Mouse (Mus musculus) erythroblast, embryonic 14.5 days (primary cell): ENCODE measurements around the gene Ric8a. TPM values are rescaled to one million over a fixed set of nuclear protein-coding genes. Genes with fewer than 3 reads are reported as not detected.

Source experiments
- H3K27me3 ChIP-seq: 2 replicates; pipeline ENCODE4 v1.6.1; 2012; ENCODE audit warnings: inconsistent platforms; ENCODE audit not compliant: control insufficient read depth
- H3K36me3 ChIP-seq: 2 replicates; pipeline ENCODE4 v1.6.1; 2012; ENCODE audit warnings: mild to moderate bottlenecking, inconsistent platforms; ENCODE audit not compliant: control insufficient read depth
- H3K4me1 ChIP-seq: 2 replicates; pipeline ENCODE4 v1.6.1; 2012; ENCODE audit warnings: inconsistent platforms; ENCODE audit not compliant: control insufficient read depth
- H3K4me3 ChIP-seq: replicated peaks from 2 replicates; pipeline ENCODE3; 2012; ENCODE audit warnings: moderate library complexity, mild to moderate bottlenecking, inconsistent platforms
- H3K9me3 ChIP-seq: 2 replicates; pipeline ENCODE4 v1.6.1; 2012; ENCODE audit warnings: low read length, inconsistent platforms, mixed read lengths; ENCODE audit not compliant: control insufficient read depth
- GATA1 ChIP-seq: IDR thresholded peaks from 2 replicates; pipeline ENCODE4 v1.6.1; 2012; ENCODE audit warnings: low read length, inconsistent platforms, mixed read lengths
- TAL1 ChIP-seq: IDR thresholded peaks from 3 replicates; pipeline ENCODE4 v1.6.1; 2012; ENCODE audit warnings: low read length, inconsistent platforms, mixed read lengths
- polyA plus RNA-seq: library from polyadenylated mRNA; stranded (reverse); fragments of >175 nt; gene quantifications from 2 replicates; pipeline ENCODE4 v1.2.3, GENCODE M21; 2012

Gene Ric8a
- polyA plus RNA-seq, 1 experiment = 2.1 TPM

- Histone ChIP-seq H3K36me3 (no peaks in the 10 kb centered on the region), H3K4me3 (no peak within 1 kb of the TSS), H3K27me3 (peaks cover 29% of the 10 kb centered on the region), H3K4me1 (no peaks in the 10 kb centered on the region), H3K9me3 (no peaks in the 10 kb centered on the region)
- no peak for TF ChIP-seq GATA1
- TF ChIP-seq TAL1 = no peak
Observed at GRCm38 (mm10) chr7:140844905-140845665, 11.7 kb upstream of the Ric8a start, which contains the start of gene Scgb1c1. Scgb1c1 (plus strand) TSS chr7:140845547.

GRCm38 (mm10) chr7:140845683-140846082 is 11.1 kb upstream of the Ric8a start:
- no peaks in the 10 kb centered on the region for H3K4me1 ChIP-seq
- TF ChIP-seq GATA1 = no peak
- TF ChIP-seq TAL1 = no peak
- no peak overlapping the region for H3K4me3 ChIP-seq
- H3K36me3 ChIP-seq = peaks cover 3% of the 10 kb centered on the region; the same call in 1 of the 2 replicates
- H3K9me3 ChIP-seq = no peaks in the 10 kb centered on the region
- peaks cover 24% of the 10 kb centered on the region for H3K27me3 ChIP-seq

DNA sequence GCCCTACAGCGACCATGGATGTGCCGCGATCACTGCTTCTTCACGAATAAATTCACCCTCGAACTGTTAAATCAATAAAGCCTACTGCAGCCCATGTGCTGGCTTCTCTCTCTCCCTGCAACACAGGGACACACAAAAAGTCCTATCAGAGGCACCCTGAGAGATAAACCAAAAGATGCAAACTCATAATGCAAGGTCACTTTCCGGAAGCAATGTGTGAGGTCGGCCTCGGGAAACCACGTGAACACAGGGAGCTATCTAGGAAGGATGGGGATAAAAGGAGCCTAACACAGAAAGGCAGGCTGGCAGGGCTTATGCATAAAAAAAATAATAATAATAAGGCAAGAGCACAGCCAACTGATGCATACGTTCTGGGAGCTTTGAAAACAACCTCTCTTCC is 10.1 kb upstream of the Ric8a start:
- TF ChIP-seq GATA1 (no peak), TAL1 (no peak)
- H3K27me3 ChIP-seq = peaks cover 15% of the 10 kb centered on the region
- H3K4me3 ChIP-seq = no peak overlapping the region
- peaks cover 7% of the 10 kb centered on the region for H3K36me3 ChIP-seq
- H3K4me1 ChIP-seq = no peaks in the 10 kb centered on the region
- no peaks in the 10 kb centered on the region for H3K9me3 ChIP-seq

- H3K36me3 ChIP-seq = peaks cover 20% of the 10 kb centered on the region
- peaks cover 3% of the 10 kb centered on the region for H3K4me1 ChIP-seq
- peaks cover 5% of the 10 kb centered on the region for H3K27me3 ChIP-seq
- H3K4me3 ChIP-seq = no peak within 1 kb of the TSS
- no peaks in the 10 kb centered on the region for H3K9me3 ChIP-seq
- TF ChIP-seq GATA1 (no peak), TAL1 (no peak)
Observed at GRCm38 (mm10) chr7:140847755-140848580, 8.8 kb upstream of the Ric8a start, which contains the start of gene Odf3. Odf3 (plus strand) TSS chr7:140847805.

DNA sequence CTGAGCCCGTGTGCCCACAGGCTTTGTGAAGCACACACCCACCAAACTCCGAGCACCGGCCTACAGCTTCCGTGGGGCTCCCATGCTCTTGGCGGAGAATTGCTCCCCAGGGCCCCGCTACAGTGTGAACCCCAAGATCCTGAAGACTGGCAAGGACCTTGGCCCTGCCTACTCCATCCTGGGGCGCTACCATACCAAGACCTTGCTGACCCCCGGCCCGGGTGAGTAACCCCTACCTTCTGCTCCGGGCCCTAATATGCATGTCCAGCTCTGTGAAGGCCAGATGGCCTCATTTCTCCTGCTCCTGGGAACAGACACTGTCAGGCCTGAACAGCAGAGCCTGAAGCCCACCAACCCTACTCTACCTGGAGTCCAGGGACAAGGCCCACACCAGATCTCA is 8.2 kb upstream of the Ric8a start:
- Histone ChIP-seq H3K4me1 (peaks cover 4% of the 10 kb centered on the region), H3K9me3 (no peaks in the 10 kb centered on the region), H3K36me3 (peaks cover 26% of the 10 kb centered on the region), H3K4me3 (no peak overlapping the region), H3K27me3 (peaks cover 5% of the 10 kb centered on the region)
- TF ChIP-seq TAL1 (no peak), GATA1 (no peak)

- peaks cover 29% of the 10 kb centered on the region for H3K4me1 ChIP-seq
- no peaks in the 10 kb centered on the region for H3K27me3 ChIP-seq
- H3K36me3 ChIP-seq = peaks cover 43% of the 10 kb centered on the region
- TF ChIP-seq GATA1 (no peak), TAL1 (no peak)
- H3K4me3 ChIP-seq = no peak overlapping the region
- no peaks in the 10 kb centered on the region for H3K9me3 ChIP-seq
Observed at GRCm38 (mm10) chr7:140851916-140852315, 4.8 kb upstream of the Ric8a start.

GRCm38 (mm10) chr7:140853386-140853785 is 3.4 kb upstream of the Ric8a start:
- H3K9me3 ChIP-seq = no peaks in the 10 kb centered on the region
- H3K4me1 ChIP-seq = peaks cover 40% of the 10 kb centered on the region
- H3K36me3 ChIP-seq = peaks cover 48% of the 10 kb centered on the region
- no peaks in the 10 kb centered on the region for H3K27me3 ChIP-seq
- no peak overlapping the region for H3K4me3 ChIP-seq
- no peak for TF ChIP-seq GATA1

DNA sequence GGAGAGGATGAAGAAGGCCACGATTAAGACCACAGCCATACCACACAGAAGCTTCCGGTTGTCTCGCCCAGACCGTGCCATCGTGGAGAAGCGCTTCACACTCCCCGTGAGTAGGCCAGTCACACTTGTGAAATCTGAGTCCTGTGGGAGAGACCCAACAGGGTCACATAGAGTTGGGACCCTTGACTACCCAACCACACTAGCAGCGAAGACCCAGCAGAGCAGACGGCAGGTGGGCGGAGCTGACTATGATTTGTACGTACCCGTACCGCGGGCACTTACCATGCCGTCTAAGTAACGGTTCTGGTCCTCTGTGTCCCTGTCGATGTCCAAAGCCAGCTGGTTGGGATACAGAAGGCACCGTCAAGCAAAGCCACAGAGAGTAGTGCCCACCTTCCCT is 2.3 kb upstream of the Ric8a start:
- Histone ChIP-seq H3K27me3 (no peaks in the 10 kb centered on the region), H3K4me1 (peaks cover 51% of the 10 kb centered on the region), H3K4me3 (peak overlapping the region; percentile 79), H3K36me3 (peaks cover 59% of the 10 kb centered on the region), H3K9me3 (no peaks in the 10 kb centered on the region)
- no peak for TF ChIP-seq TAL1
- TF ChIP-seq GATA1 = no peak

DNA sequence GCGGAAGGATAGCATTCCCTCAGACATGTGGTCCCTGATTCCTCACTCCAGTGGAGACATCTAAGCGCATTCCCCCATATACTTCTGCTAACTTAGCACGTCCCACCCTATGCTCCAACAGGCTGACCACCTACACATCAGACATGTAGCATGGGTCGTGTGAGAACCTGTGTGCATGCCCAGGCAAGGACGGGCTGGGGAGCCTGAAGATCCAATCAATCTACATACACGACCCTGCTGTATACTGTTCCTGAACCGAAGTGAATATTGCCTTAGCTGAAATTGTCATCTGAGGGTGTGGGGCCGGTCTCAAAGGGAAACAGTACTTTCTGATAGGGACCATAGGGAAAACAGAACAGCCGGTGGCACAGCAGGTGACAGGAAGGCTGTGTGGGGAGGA is 1.6 kb upstream of the Ric8a start:
- no peaks in the 10 kb centered on the region for H3K27me3 ChIP-seq
- TF ChIP-seq TAL1 (no peak), GATA1 (no peak)
- H3K4me1 ChIP-seq = peaks cover 53% of the 10 kb centered on the region
- H3K36me3 ChIP-seq = peaks cover 66% of the 10 kb centered on the region
- H3K4me3 ChIP-seq = peak overlapping the region; percentile 79
- H3K9me3 ChIP-seq = no peaks in the 10 kb centered on the region
